Mouse (Mus musculus) heart, postnatal 0 days (tissue): Measurements from ENCODE around the gene Slc6a4.

Source experiments
- CTCF ChIP-seq: IDR thresholded peaks from 2 replicates; pipeline ENCODE4 v1.5.1; 2016; ENCODE audit warnings: antibody characterized with exemption, control low read depth, low read depth
- EP300 ChIP-seq: IDR thresholded peaks from 2 replicates; pipeline ENCODE4 v1.6.1; 2016; ENCODE audit warnings: antibody characterized with exemption, low read depth

- TF ChIP-seq CTCF (no peak), EP300 (no peak)
These were observed 28.1 kb upstream of the Slc6a4 start for GRCm38 (mm10) chr11:76970328-76970727.
